Mouse (Mus musculus): ENCODE results near the gene Snapc4.

The Snapc4 gene

DNA sequence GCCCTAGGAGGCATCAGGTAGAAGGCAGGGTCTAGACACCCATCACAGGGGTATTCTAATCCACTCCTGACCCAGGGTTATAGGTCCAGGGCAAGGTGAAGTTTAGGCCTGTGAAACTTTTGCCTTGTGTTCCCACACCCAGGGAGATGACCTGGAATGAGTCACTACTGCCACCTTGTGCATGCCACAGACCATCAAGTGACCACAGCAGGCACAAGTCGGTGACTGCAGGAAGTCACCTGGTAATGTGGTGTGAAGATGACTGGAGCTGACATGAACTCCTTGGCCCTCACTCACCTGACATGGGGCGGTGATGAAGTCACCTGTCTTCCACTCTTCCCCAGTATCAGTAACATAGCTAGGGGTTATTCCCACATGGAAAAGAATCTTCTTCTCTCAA lies 67.6 kb downstream of the Snapc4 start:
- no peak for DNase-seq
